In genomic region chr15:102146882-102147281, GRCm38 (mm10) we compare ENCODE assay signal across 10 mouse cellular contexts. TPM values are rescaled to one million over a fixed set of nuclear protein-coding genes. Genes with fewer than 3 reads are reported as not detected.
DNase-seq lines count a peak whose midpoint lies in the region; ATAC-seq lines count a peak whose summit lies in the region.
"Had no signal": no experiment of that assay in that cellular context is flagged by ENCODE, and none has a peak within 500 bp of the region (broad histone marks: within the 10 kb centered on the region; RNA-seq: fewer than 3 reads in every experiment).

No protein-coding gene starts in this region.

- no peaks in the 10 kb centered on the region for H3K9me3 ChIP-seq in forebrain, embryonic 14.5 days (replicated peaks; ENCODE audit: control insufficient read depth, low read length)
- no peaks in the 10 kb centered on the region for H3K9me3 ChIP-seq in forebrain, embryonic 12.5 days
- H3K9me3 ChIP-seq in liver, embryonic 13.5 days (replicated peaks) = no peaks in the 10 kb centered on the region
- H3K9me3 ChIP-seq: stomach, embryonic 15.5 days had no signal

- H3K9ac ChIP-seq in forebrain, embryonic 14.5 days (ENCODE audit: low read length) = no peak overlapping the region
- H3K9ac ChIP-seq in forebrain, embryonic 12.5 days = no peak overlapping the region
- H3K9ac ChIP-seq in liver, embryonic 13.5 days = no peak overlapping the region
- H3K9ac ChIP-seq: stomach, embryonic 15.5 days had no signal

- ATAC-seq in forebrain, embryonic 14.5 days = no peak
- ATAC-seq in forebrain, embryonic 12.5 days (ENCODE audit: low FRiP score) = no peak
- no peak for ATAC-seq in liver, embryonic 13.5 days (ENCODE audit: low read depth)

- no peak overlapping the region for H3K4me2 ChIP-seq in forebrain, embryonic 14.5 days (ENCODE audit: low read length)
- no peak overlapping the region for H3K4me2 ChIP-seq in forebrain, embryonic 12.5 days
- no peak overlapping the region for H3K4me2 ChIP-seq in liver, embryonic 13.5 days
- H3K4me2 ChIP-seq: stomach, embryonic 15.5 days had no signal

- 12% methylated on average over 1 of the region's 1 CpGs for WGBS in forebrain, embryonic 14.5 days
- 0% methylated on average over 1 of the region's 1 CpGs for WGBS in forebrain, embryonic 12.5 days
- 0% methylated on average over 1 of the region's 1 CpGs for WGBS in liver, embryonic 13.5 days (ENCODE audit: insufficient replicate concordance)

- no peak overlapping the region for H3K27ac ChIP-seq in forebrain, embryonic 14.5 days (ENCODE audit: low read depth, low read length)
- no peak overlapping the region for H3K27ac ChIP-seq in forebrain, embryonic 12.5 days
- no peak overlapping the region for H3K27ac ChIP-seq in liver, embryonic 13.5 days
- H3K27ac ChIP-seq: stomach, embryonic 15.5 days had no signal

- H3K27me3 ChIP-seq in forebrain, embryonic 14.5 days (replicated peaks; ENCODE audit: control insufficient read depth, insufficient read depth, low read length) = peaks cover 25% of the 10 kb centered on the region
- peaks cover 48% of the 10 kb centered on the region for H3K27me3 ChIP-seq in forebrain, embryonic 12.5 days
- H3K27me3 ChIP-seq in liver, embryonic 13.5 days = peaks cover 43% of the 10 kb centered on the region

- H3K4me3 ChIP-seq in forebrain, embryonic 14.5 days (ENCODE audit: low read depth, low read length) = no peak overlapping the region
- H3K4me3 ChIP-seq in forebrain, embryonic 12.5 days (replicated peaks) = no peak overlapping the region
- no peak overlapping the region for H3K4me3 ChIP-seq in liver, embryonic 13.5 days (replicated peaks)
- H3K4me3 ChIP-seq: stomach, embryonic 15.5 days had no signal

- H3K36me3 ChIP-seq in forebrain, embryonic 14.5 days (ENCODE audit: control insufficient read depth, insufficient read depth, low read length) = no peaks in the 10 kb centered on the region
- no peaks in the 10 kb centered on the region for H3K36me3 ChIP-seq in forebrain, embryonic 12.5 days (replicated peaks)
- H3K36me3 ChIP-seq in liver, embryonic 13.5 days = no peaks in the 10 kb centered on the region
- H3K36me3 ChIP-seq: stomach, embryonic 15.5 days had no signal

- intact Hi-C loops in heart, postnatal 36 days (cut with DNase I) = loop anchor here (1.0 to 5.0 kb wide), 4 partner anchors 30 to 160 kb away; no protein-coding TSS in a partner anchor

- peak; percentile 63 for DNase-seq in forebrain, embryonic 14.5 days (ENCODE audit: low spot score)
- DNase-seq in ovary, postnatal 36 days (ENCODE audit: low spot score) = peak; percentile 30
- DNase-seq in ovary, adult 18-20 months (ENCODE audit: low spot score) = no peak
- DNase-seq in c-Kit-positive CD71-negative TER-119-negative erythroid progenitor cells, embryonic 14.5 days (ENCODE audit: low read depth) = peak; percentile 56
- peak; percentile 47 to 63 for DNase-seq in heart, postnatal 36 days
- peak; percentile 42 for DNase-seq in liver, embryonic 13.5 days
- peak; percentile 28 for DNase-seq in skeletal muscle tissue, adult 2 months (ENCODE audit: low read depth, low spot score)

- no peaks in the 10 kb centered on the region for H3K4me1 ChIP-seq in forebrain, embryonic 14.5 days (ENCODE audit: control insufficient read depth, insufficient read depth, low read length)
- H3K4me1 ChIP-seq in forebrain, embryonic 12.5 days = peaks cover 10% of the 10 kb centered on the region
- peaks cover 66% of the 10 kb centered on the region for H3K4me1 ChIP-seq in liver, embryonic 13.5 days (replicated peaks)

RNA-seq across cellular contexts. Expression of gene Igfbp6, which starts 2.7 kb away (rescaled TPM):
- polyA plus RNA-seq in forebrain, embryonic 14.5 days (2014; fragmentation: Nextera tagmentation; extraction: Ambion mirVana) = 1.3 and 1.6 TPM in 2 replicates
- 0.24 and 0.79 TPM in 2 replicates for polyA plus RNA-seq in forebrain, embryonic 12.5 days (2016; fragmentation: Nextera tagmentation; extraction: Ambion mirVana)
- total RNA-seq in heart, postnatal 36 days (2021) = 10 to 100 TPM; 31.4 to 40.9 TPM
- 1.1 and 1.2 TPM in 2 replicates for polyA plus RNA-seq in liver, embryonic 13.5 days (2015; fragmentation: Nextera tagmentation; extraction: Ambion mirVana)

RNA-seq across cellular contexts. Expression of gene Soat2, which starts 3.4 kb away (rescaled TPM):
- not detected in 2 replicates for polyA plus RNA-seq in forebrain, embryonic 14.5 days (2014; fragmentation: Nextera tagmentation; extraction: Ambion mirVana)
- 0.08 TPM in 1 of 2 replicates, not detected in the other for polyA plus RNA-seq in forebrain, embryonic 12.5 days (2016; fragmentation: Nextera tagmentation; extraction: Ambion mirVana)
- total RNA-seq in heart, postnatal 36 days (2021) = not detected
- 31.0 and 31.3 TPM in 2 replicates for polyA plus RNA-seq in liver, embryonic 13.5 days (2015; fragmentation: Nextera tagmentation; extraction: Ambion mirVana)
- total RNA-seq: layer of hippocampus, postnatal 14 days had no signal

RNA-seq across cellular contexts. Expression of gene Spryd3, which starts 10.8 kb away (rescaled TPM):
- 20.9 and 28.1 TPM in 2 replicates for polyA plus RNA-seq in forebrain, embryonic 14.5 days (2014; fragmentation: Nextera tagmentation; extraction: Ambion mirVana)
- polyA plus RNA-seq in forebrain, embryonic 12.5 days (2016; fragmentation: Nextera tagmentation; extraction: Ambion mirVana) = 19.1 and 19.6 TPM in 2 replicates
- total RNA-seq in heart, postnatal 36 days (2021) = 10 to 100 TPM; 14.8 to 14.9 TPM
- polyA plus RNA-seq in liver, embryonic 13.5 days (2015; fragmentation: Nextera tagmentation; extraction: Ambion mirVana) = 13.1 and 13.7 TPM in 2 replicates

RNA-seq across cellular contexts. Expression of gene Tns2, which starts 46.7 kb away (rescaled TPM):
- 5.5 and 8.2 TPM in 2 replicates for polyA plus RNA-seq in forebrain, embryonic 14.5 days (2014; fragmentation: Nextera tagmentation; extraction: Ambion mirVana)
- 7.9 and 8.2 TPM in 2 replicates for polyA plus RNA-seq in forebrain, embryonic 12.5 days (2016; fragmentation: Nextera tagmentation; extraction: Ambion mirVana)
- 100 to 1,000 TPM; 128 to 129 TPM for total RNA-seq in heart, postnatal 36 days (2021)
- 4.4 and 5.0 TPM in 2 replicates for polyA plus RNA-seq in liver, embryonic 13.5 days (2015; fragmentation: Nextera tagmentation; extraction: Ambion mirVana)

RNA-seq across cellular contexts. Expression of gene Zfp740, which starts 56.2 kb away (rescaled TPM):
- 52.1 and 60.4 TPM in 2 replicates for polyA plus RNA-seq in forebrain, embryonic 14.5 days (2014; fragmentation: Nextera tagmentation; extraction: Ambion mirVana)
- polyA plus RNA-seq in forebrain, embryonic 12.5 days (2016; fragmentation: Nextera tagmentation; extraction: Ambion mirVana) = 127 and 132 TPM in 2 replicates
- 10 to 100 TPM; 32.2 to 35.9 TPM for total RNA-seq in heart, postnatal 36 days (2021)
- polyA plus RNA-seq in liver, embryonic 13.5 days (2015; fragmentation: Nextera tagmentation; extraction: Ambion mirVana) = 14.8 and 21.8 TPM in 2 replicates

Comparison
In these comparisons a context has a peak if more than half of its experiments do, and no peak if none do; other contexts are left out.
1. RNA of gene Soat2, which starts 3.4 kb away (polyA plus RNA-seq): 31.0 to 31.3 TPM in liver, embryonic 13.5 days; 0.08 TPM in forebrain, embryonic 12.5 days and not detected in forebrain, embryonic 14.5 days; every median in the first group is over 10 times any median in the second.